Mouse (Mus musculus): Measurements from ENCODE around the gene Cebpe. TPM values are rescaled to one million over a fixed set of nuclear protein-coding genes. Genes with fewer than 3 reads are reported as not detected.

The Cebpe gene
- polyA plus RNA-seq, 1 experiment from 2014 or later = 10.6 TPM

DNA sequence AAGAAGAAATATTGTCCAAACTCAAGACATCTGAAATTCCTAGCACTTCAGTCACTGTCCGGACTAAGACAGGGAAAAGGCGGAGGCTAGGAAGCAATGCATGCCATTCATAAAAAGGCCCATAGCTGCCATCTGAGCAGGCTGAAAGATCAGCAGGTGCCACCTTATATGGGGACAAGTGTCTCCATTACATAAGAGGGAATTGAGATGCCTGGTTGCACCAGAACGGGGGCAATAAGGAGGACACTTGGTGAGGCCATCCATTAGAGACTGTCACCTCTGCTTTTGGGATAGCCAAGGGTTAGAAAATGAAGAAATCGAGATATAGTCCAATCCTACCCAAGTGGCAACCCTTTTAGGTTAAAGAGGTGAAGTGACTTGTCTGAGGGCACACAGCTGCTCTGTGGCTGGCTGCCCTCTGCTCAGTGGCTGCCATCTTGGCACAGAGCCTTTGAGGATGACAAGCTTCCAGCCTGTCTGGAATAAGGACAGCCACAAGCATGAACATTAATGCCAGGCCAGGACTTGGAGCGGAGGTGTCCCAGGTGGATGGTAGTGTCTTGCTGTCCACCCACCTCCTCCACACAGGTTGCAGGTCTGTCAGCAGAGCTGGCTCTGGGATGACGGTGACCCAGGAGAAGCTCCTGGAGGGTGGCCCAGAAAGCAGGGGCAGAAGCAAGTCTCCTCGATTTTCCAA is 8.8 kb upstream of the Cebpe start:
- Histone ChIP-seq H3K27ac (replicated peaks) (no peak overlapping the region), H3K9me3 (replicated peaks) (no peaks in the 10 kb centered on the region), H3K36me3 (replicated peaks) (no peaks in the 10 kb centered on the region), H3K4me3 (replicated peaks) (no peak overlapping the region), H3K4me2 (no peak overlapping the region), H3K9ac (no peak overlapping the region), H3K27me3 (no peaks in the 10 kb centered on the region), H3K4me1 (replicated peaks) (no peaks in the 10 kb centered on the region)
- ATAC-seq (ENCODE audit: insufficient read depth) = no peak
- 66% methylated on average over 7 of the region's 7 CpGs for WGBS (ENCODE audit: insufficient replicate concordance)

DNA sequence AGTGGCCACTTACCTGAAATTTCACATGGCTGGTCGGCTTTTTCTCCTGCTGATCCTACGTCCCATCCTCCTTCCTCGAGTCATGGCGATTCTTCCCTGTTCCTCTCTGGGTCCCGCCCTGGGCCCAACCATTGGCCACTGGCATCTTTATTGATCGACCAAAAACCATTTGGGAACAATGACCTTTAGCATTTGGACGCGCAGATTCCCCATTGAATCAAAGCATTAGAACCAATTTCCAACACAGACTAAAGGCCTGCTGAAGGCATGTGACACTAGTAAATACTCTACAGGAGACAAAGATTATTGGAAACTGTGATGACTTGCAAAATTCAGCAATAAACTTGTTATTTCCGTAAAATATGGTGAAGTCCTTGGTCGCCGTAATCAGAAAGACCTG is 8.1 kb upstream of the Cebpe start:
- no peaks in the 10 kb centered on the region for H3K9me3 ChIP-seq (replicated peaks)
- H3K4me1 ChIP-seq (replicated peaks) = peaks cover 1% of the 10 kb centered on the region; the same call in 1 of the 2 replicates
- no peak overlapping the region for H3K27ac ChIP-seq (replicated peaks)
- H3K4me3 ChIP-seq (replicated peaks) = no peak overlapping the region
- WGBS (ENCODE audit: insufficient replicate concordance) = 69% methylated on average over 11 of the region's 11 CpGs
- ATAC-seq (ENCODE audit: insufficient read depth) = no peak
- no peak overlapping the region for H3K4me2 ChIP-seq
- no peaks in the 10 kb centered on the region for H3K36me3 ChIP-seq (replicated peaks)
- 0 out of 2 replicates have a peak, but pooled peaks cover 5% of the 10 kb centered on the region for H3K27me3 ChIP-seq
- no peak overlapping the region for H3K9ac ChIP-seq

DNA sequence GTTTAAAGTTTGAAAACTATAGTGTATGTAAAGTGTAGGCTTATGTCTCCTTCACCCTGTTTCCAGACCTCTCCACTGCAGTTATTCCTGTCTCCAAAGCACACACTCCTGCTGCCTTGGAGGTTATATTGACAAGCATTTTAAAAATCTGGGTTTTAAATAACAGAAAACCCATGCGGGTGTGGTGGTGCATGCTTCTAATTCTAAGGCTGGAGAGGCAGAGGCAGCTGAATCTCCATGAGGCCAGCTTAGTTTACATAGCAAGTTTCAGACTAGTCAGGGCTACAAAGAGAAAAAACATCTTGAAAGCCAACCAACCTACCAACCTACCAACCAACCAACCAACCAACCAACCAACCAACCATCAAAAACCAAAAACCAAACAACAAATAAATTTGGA is 3.4 kb upstream of the Cebpe start:
- Histone ChIP-seq H3K27ac (replicated peaks) (no peak overlapping the region), H3K4me2 (no peak overlapping the region), H3K4me3 (replicated peaks) (no peak overlapping the region), H3K9ac (no peak overlapping the region), H3K9me3 (replicated peaks) (no peaks in the 10 kb centered on the region), H3K4me1 (replicated peaks) (peaks cover 18% of the 10 kb centered on the region), H3K36me3 (replicated peaks) (no peaks in the 10 kb centered on the region), H3K27me3 (peaks cover 39% of the 10 kb centered on the region)
- 62% methylated on average over 1 of the region's 1 CpGs for WGBS (ENCODE audit: insufficient replicate concordance)
- ATAC-seq (ENCODE audit: insufficient read depth) = no peak

DNA sequence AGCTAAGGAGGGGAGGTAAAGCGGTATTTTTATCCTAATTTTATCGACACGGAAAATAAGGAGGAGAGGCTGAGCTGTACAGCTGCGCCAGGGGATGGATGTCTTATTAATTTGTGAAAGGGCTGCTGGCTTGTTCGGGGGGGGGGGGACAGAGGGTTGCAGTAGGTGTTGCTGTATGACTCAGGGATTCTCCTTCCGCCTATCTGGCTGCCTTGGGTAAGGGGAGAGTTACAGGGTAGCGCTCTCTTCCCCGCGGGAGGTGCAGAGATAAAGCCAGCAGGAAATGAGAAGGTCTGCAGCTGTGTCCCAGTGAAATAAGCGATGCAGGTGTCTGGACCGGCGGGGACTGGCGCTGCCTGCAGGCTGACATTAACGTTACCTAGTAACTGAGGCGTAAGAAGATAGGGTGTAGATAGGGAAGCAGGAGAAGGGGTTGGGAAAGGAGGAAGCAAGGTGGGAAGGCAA is 2.7 kb upstream of the Cebpe start:
- Histone ChIP-seq H3K4me3 (replicated peaks) (peak overlapping the region; percentile 45), H3K9ac (no peak overlapping the region), H3K36me3 (replicated peaks) (no peaks in the 10 kb centered on the region), H3K4me2 (peak overlapping the region; percentile 70), H3K27ac (replicated peaks) (no peak overlapping the region), H3K4me1 (replicated peaks) (peaks cover 18% of the 10 kb centered on the region), H3K9me3 (replicated peaks) (no peaks in the 10 kb centered on the region), H3K27me3 (peaks cover 46% of the 10 kb centered on the region)
- no peak for ATAC-seq (ENCODE audit: insufficient read depth)
- 1% methylated on average over 15 of the region's 15 CpGs for WGBS (ENCODE audit: insufficient replicate concordance)

DNA sequence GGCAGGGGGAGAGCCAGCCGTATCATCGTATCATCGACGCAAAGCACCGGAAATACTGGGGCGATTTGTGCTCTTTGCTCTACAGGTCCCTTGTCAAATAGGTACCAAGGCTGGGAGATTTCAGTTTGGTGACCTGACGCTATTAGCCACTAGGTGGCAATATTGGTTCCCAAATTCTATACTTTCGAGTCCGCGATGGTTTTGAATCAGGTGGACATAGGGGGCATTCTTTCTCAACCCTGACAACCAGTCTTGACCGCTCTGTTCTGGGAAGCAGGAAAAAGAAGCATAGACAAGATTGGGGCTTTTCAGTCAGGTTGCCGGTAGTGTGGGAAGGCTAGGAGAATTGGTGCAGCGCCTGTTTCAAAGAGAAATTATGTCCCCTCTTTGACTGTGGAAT is 2.1 kb upstream of the Cebpe start:
- Histone ChIP-seq H3K27ac (replicated peaks) (no peak overlapping the region), H3K9ac (no peak overlapping the region), H3K4me2 (peak overlapping the region; percentile 70), H3K4me1 (replicated peaks) (peaks cover 18% of the 10 kb centered on the region), H3K27me3 (peaks cover 51% of the 10 kb centered on the region), H3K36me3 (replicated peaks) (no peaks in the 10 kb centered on the region), H3K4me3 (replicated peaks) (peak overlapping the region; percentile 45), H3K9me3 (replicated peaks) (no peaks in the 10 kb centered on the region)
- no peak for ATAC-seq (ENCODE audit: insufficient read depth)
- under 1% methylated on average over 13 of the region's 13 CpGs for WGBS (ENCODE audit: insufficient replicate concordance)

DNA sequence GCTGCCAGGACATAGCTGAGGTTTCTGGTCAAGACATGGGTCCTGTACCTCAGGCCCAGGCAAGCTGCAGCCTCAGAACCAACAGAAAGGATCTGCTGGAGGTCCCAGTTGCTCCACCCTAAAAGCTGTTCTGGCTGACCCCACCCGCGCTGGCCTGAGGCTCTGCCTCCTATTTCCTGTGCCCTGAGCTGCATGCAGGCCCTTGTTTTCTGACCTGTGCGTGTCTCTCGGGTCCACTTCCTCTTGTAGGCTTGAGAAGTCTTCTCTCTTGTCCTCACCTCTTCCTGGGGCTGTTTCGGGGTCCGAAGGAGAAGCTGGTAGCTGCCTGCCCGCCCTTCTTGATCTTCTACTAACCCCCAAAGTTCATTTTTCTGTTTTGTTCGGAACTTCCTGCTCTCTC is 887 bp upstream of the Cebpe start:
- H3K36me3 ChIP-seq (replicated peaks) = no peaks in the 10 kb centered on the region
- H3K27me3 ChIP-seq = peaks cover 64% of the 10 kb centered on the region
- no peak overlapping the region for H3K4me3 ChIP-seq (replicated peaks)
- 21% methylated on average over 8 of the region's 8 CpGs for WGBS (ENCODE audit: insufficient replicate concordance)
- peak overlapping the region; percentile 65 for H3K27ac ChIP-seq (replicated peaks)
- H3K4me1 ChIP-seq (replicated peaks) = peaks cover 21% of the 10 kb centered on the region
- H3K4me2 ChIP-seq = peak overlapping the region; percentile 13; the same call in 1 of the 2 replicates
- H3K9me3 ChIP-seq (replicated peaks) = no peaks in the 10 kb centered on the region
- no peak overlapping the region for H3K9ac ChIP-seq
- ATAC-seq (ENCODE audit: insufficient read depth) = 0 out of 2 replicates have a peak, but pooled peaks have one; percentile 28

DNA sequence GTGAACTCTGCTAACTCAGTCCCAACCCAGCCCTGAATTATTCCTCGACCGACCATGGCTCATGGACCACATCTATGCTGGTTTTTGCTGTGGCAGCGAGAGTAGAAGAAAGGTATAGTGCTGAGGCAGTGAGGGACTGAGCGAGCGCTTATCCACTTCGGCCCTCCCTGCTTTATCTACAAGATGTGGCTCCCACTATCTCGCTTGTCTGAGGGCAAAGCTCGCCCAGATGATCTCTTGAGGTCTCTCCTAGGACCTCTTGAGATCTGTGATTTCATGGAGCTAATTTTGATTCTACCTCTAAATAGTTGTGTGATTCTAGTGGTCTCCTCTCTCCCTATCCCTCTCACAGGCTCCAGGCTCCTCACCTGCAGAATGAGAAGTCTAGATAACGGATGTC is 2.9 kb downstream of the Cebpe start:
- Histone ChIP-seq H3K9ac (no peak overlapping the region), H3K27ac (replicated peaks) (no peak overlapping the region), H3K27me3 (peaks cover 72% of the 10 kb centered on the region), H3K4me1 (replicated peaks) (peaks cover 35% of the 10 kb centered on the region), H3K4me2 (peak overlapping the region; percentile 18; the same call in 1 of the 2 replicates), H3K9me3 (replicated peaks) (no peaks in the 10 kb centered on the region), H3K4me3 (replicated peaks) (no peak overlapping the region; the same call in 1 of the 2 replicates), H3K36me3 (replicated peaks) (no peaks in the 10 kb centered on the region)
- ATAC-seq (ENCODE audit: insufficient read depth) = no peak
- WGBS (ENCODE audit: insufficient replicate concordance) = 28% methylated on average over 9 of the region's 9 CpGs

DNA sequence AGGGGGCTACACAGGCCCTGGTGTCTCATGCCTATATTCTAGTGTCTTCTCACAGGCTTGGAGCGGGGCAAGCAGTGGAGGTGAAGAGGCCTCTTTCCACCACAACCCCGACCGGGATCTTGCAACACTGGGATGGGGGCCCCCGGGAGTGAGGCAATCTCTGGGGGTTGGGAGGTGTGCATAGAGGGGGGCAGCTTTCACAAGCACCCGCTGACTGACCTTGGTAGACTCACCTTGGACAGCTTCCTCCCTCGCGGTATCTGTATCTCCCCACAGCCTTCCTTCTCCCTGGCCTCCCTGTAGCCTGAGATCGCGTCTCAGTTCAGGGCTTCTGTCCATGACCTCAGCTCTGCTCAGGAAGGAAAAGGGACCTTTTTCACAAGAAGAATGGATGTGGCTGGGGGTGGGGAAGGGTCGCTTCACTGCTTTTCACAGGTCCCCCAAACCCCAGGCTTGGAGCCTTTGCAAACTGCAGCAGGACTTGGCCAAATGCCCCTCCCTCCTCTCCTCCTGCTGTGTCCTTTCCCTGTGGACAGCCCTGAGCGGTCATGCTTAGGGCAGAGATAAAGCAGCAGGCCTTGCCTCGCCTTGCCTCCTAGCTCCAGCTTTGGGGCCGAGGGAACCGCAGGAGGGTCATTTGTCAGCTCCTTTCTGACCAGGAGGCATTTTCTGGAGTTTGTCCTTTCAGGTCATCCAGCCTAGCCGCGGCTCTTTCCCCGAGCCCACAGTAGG is 5.2 kb downstream of the Cebpe start:
- 0 out of 2 replicates have a peak overlapping the region, but pooled peaks have one; percentile 5 for H3K4me3 ChIP-seq (replicated peaks)
- no peaks in the 10 kb centered on the region for H3K9me3 ChIP-seq (replicated peaks)
- peak overlapping the region; percentile 50 for H3K4me2 ChIP-seq
- 18% methylated on average over 17 of the region's 17 CpGs for WGBS (ENCODE audit: insufficient replicate concordance)
- peak overlapping the region; percentile 56 for H3K27ac ChIP-seq (replicated peaks)
- no peaks in the 10 kb centered on the region for H3K36me3 ChIP-seq (replicated peaks)
- peaks cover 82% of the 10 kb centered on the region for H3K27me3 ChIP-seq
- peaks cover 28% of the 10 kb centered on the region for H3K4me1 ChIP-seq (replicated peaks)
- H3K9ac ChIP-seq = no peak overlapping the region
- ATAC-seq (ENCODE audit: insufficient read depth) = no peak

DNA sequence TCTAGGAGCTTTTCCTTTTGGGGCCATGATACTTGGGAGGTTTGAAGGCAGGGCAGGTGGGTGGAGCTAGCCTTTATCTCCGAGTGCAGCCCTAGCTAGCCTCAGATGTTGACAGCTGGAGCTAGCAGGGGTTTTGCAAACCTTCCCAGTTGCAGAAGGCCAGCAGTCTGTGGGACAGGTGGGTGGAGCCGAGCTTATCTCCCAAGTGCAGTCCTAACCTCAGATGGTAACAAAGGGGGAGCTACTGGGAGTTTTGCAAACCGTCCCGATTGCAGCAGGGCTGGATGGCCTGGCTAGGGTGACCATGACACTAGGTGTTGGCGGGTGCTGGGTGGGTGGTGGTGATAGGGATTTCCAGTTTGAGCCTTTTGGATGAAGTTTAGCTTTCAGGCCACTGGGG is 6.1 kb downstream of the Cebpe start:
- peaks cover 32% of the 10 kb centered on the region for H3K4me1 ChIP-seq (replicated peaks)
- H3K36me3 ChIP-seq (replicated peaks) = no peaks in the 10 kb centered on the region
- peak overlapping the region; percentile 50 for H3K4me2 ChIP-seq
- H3K9ac ChIP-seq = no peak overlapping the region
- peak overlapping the region; percentile 62 for H3K27ac ChIP-seq (replicated peaks)
- H3K9me3 ChIP-seq (replicated peaks) = no peaks in the 10 kb centered on the region
- 4% methylated on average over 5 of the region's 5 CpGs for WGBS (ENCODE audit: insufficient replicate concordance)
- H3K27me3 ChIP-seq = peaks cover 77% of the 10 kb centered on the region
- ATAC-seq (ENCODE audit: insufficient read depth) = peak; percentile 89
- peak overlapping the region; percentile 25; the same call in 1 of the 2 replicates for H3K4me3 ChIP-seq (replicated peaks)

DNA sequence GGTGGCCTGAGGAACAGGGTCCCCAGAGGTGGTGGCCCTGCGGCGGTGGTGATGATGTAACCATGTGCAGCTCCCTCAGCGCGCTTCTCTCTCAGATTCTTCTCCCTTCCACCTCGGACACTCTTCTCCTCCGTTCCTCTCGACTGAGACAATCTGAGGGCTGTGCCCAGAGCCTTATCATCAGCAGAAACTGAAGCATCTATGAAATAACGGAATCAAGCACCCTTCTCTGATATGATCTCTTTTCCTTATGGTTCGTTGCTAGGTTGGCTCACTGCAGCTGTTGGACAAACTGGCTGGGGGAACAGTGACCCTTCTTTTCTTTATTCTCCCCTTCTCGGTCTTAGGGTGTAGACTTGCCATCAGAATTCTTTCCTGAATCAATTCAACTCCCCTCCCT is 8.8 kb downstream of the Cebpe start:
- Histone ChIP-seq H3K4me1 (replicated peaks) (peaks cover 29% of the 10 kb centered on the region), H3K9me3 (replicated peaks) (no peaks in the 10 kb centered on the region), H3K4me2 (no peak overlapping the region), H3K27me3 (peaks cover 56% of the 10 kb centered on the region), H3K4me3 (replicated peaks) (no peak overlapping the region), H3K27ac (replicated peaks) (no peak overlapping the region), H3K9ac (no peak overlapping the region), H3K36me3 (replicated peaks) (no peaks in the 10 kb centered on the region)
- WGBS (ENCODE audit: insufficient replicate concordance) = 37% methylated on average over 10 of the region's 10 CpGs
- ATAC-seq (ENCODE audit: insufficient read depth) = no peak

DNA sequence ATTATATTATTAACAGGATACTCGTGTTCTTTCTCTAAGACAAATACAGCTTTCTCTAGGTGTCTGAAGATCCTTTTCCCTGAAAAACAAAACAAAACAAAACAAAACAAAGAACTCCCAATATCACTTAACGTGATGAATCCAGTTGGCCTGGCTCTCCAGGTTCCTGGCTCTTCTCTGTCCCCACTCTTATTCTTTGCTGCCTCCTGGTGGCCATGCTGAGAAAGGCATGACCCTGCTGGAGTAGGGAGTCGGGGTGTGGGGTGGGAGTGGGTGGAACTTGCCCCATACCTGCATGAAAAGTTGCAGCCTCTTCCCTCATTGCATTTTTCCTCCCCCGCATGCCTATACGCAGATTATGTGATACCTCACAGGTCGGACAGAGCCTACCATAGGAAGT is 10.7 kb downstream of the Cebpe start:
- peaks cover 40% of the 10 kb centered on the region for H3K27me3 ChIP-seq
- H3K4me3 ChIP-seq (replicated peaks) = no peak overlapping the region
- no peak overlapping the region for H3K9ac ChIP-seq
- H3K27ac ChIP-seq (replicated peaks) = no peak overlapping the region
- H3K36me3 ChIP-seq (replicated peaks) = no peaks in the 10 kb centered on the region
- 7% methylated on average over 6 of the region's 6 CpGs for WGBS (ENCODE audit: insufficient replicate concordance)
- H3K4me2 ChIP-seq = no peak overlapping the region
- H3K4me1 ChIP-seq (replicated peaks) = peaks cover 23% of the 10 kb centered on the region
- no peak for ATAC-seq (ENCODE audit: insufficient read depth)
- H3K9me3 ChIP-seq (replicated peaks) = no peaks in the 10 kb centered on the region
